Mouse (Mus musculus): ENCODE measurements around the gene Pde6g.

Pde6g gene

GRCm38 (mm10) chr11:120467051-120467735 lies 13.9 kb upstream of the Pde6g start, which contains the start of gene Arl16:
Gene Arl16 (minus strand): TSS chr11:120467607.
- DNase-seq (ENCODE audit: low spot score), result peak; percentile 98

DNA sequence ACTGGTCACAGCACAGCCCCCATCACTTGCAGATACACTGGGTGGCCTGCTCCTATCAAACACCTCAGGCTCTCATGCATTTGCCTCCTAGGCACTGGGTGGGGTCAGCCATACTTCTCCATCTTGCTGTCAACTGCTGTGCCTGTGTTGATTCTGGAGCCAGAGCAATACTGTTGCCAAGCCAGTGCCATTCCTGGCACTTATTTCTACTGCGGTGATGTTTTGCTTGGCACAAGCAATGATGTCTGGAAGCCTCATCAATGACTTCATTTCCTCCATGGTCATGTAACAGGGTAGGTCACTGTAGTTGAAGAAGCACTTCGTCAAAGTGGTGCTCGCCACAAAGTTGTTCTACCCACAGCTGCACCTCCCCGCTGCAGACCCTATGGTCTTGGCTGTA lies 12.2 kb upstream of the Pde6g start:
- DNase-seq (ENCODE audit: low spot score), result peak; percentile 60

DNA sequence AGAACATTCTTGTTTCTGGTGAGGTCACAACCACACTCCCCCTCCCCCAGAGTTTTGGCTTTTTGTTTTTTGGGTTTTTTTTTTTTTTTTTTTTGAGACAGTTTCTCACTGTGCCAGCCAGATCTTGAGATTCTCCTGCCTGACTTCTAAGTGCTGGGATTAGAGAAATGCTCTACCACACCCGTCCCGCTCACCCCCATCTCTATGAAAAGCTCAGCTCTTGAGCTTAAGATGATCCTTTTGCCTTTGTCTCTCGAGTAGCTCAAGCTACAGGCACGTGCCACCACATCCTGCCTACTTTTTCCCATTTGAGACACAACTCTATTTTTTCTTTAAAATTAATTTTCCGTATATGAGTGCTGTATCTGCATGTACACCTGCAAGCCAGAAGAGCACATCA lies 11.1 kb upstream of the Pde6g start:
- DNase-seq (ENCODE audit: low spot score), result no peak

- no peak for DNase-seq (ENCODE audit: low spot score)
Measured at GRCm38 (mm10) chr11:120463536-120463935, 10.2 kb upstream of the Pde6g start.

DNA sequence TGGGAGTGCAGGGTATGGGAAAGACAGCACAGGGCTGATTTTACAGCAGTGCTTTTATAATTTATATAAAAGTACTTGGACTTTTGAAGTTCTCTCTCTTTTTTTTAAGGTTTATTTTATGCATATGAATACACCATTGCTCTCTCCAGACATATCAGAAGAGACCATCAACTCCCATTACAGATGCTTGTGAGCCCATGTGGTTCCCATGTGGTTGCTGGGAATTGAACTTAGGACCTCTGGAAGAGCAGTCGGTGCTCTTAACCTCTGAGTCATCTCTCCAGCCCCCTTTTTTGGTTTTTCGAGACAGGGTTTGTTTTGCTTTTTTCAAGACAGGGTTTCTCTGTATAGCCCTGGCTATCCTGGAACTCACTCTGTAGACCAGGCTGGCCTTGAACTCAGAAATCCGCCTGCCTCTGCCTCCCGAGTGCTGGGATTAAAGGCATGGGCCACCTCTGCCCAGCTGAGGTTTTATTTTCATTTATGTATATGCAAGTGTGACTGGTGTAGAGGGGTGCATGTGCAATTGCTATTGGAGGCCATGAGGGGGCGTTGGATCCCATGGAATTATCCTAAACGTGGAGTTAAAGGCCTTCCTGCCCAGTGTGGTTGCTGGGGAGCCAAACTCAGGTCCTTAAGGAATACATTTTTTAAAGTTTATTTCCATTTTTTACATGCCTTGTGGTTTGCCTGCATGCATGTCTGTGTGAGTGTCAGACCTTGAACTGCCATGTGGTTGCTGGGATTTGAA lies 5.7 kb upstream of the Pde6g start:
- DNase-seq (ENCODE audit: low spot score), result no peak

DNA sequence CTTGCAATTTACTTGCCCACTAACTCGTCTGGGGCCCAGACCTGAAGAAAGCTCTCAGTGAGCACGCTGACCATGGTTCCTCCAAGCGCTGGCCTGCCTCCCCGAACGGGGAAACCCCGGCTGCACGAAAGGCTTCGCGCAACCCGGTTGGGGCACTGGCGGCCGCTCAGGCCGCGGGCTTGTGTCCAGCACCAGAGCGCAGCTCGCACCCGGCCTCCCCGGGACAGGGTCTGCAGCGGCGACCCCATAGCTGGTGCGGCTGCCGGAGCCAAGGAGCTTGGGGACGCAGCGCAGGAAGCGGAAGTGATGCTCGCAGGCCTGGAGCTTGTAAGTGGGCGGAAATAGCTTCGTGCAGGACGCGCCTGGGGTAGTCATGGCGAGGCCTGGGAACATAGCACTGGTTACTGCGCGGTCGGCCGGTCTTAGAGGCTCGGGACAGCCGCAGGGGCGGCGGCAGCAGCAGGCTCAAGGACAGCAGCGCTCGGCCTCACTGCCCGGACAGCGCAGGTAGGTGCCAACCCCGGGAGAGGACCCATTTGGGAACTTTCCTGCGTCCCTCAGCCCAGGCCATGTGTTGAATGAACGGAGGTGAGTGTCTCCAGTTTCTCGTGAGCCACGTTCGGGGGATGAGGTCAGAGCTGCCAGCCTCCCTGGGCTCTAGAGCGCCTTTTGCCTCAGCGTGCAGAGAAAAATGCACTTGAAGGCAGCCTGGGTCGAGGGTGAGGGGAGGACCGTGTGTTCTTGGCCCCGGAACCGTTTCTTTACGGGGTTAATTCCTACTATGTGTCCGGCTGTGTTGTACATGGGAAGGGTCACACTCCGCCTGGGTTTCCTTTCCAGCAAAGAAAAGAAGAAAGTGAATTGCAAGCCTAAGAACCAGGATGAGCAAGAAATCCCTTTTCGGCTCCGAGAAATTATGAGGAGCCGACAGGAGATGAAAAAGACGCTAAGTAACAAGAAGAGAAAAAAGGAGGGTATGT lies 4.8 kb upstream of the Pde6g start, which contains the start of the genes Oxld1 and Ccdc137:
TSS of gene Oxld1 (minus strand) at position 297 of the 980 bp plus-strand sequence.
TSS of gene Ccdc137 (plus strand) at position 344 of the 980 bp plus-strand sequence.
- peak; percentile 81 for DNase-seq (ENCODE audit: low spot score)

DNA sequence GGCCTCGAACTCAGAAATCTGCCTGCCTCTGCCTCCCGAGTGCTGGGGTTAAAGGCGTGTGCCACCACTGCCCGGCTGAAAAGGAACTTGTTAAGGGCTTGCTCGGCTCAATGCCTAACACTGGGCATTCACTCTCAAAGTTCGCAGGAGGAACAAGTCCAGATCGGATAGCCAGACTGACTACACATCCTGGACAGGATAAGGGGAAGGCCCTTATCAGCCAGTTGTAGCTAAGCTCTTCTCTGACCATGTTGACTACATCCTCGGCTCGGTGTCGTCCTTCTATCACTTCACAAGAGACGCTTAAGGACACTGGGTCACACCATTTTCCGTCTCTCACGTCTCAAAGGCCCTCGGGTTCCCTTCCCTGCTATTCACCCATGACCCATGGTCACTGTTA lies 4.1 kb upstream of the Pde6g start:
- no peak for DNase-seq (ENCODE audit: low spot score)

- no peak for DNase-seq (ENCODE audit: low spot score)
Measured at GRCm38 (mm10) chr11:120455413-120455812, 2.1 kb upstream of the Pde6g start.

DNA sequence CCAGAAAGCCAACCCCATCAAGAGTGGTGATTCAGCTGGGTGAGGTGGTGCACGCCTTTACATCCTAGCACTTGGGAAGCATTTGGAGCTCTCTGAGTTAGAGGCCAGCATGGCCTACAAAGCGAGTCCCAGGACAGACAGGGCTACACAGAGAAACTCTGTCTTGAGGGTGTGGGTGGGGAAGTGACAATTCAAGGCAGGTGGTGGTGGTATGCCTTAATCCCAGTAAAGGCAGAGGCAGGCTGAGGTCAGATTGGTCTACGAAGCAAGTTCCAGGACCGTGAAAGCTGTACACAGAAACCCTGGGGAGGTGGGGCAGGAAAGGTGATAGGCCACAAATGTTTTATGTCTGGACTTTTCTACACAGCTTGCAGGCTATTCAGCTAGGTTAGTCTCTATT lies 1.7 kb upstream of the Pde6g start:
- no peak for DNase-seq (ENCODE audit: low spot score)

DNA sequence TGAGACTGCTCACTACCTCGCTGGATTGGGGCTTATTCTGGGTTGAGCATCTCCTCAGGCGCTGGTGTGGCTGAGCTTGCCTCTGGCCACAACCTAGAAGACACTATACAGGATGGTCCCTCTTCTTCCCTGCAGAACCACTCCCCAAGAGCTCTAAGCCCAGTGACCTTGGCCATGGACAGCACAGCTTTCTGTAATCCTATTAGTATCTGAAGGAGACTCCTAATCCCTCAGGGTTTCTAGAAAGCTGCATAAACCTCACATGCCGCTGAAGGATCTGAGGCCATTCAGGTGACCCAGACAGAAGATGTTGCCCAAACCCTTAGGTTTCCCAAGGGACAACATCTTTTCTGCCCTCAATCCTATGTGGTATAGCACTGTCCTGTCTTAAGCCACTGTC lies 1.1 kb downstream of the Pde6g start:
- no peak for DNase-seq (ENCODE audit: low spot score)

- no peak for DNase-seq (ENCODE audit: low spot score)
Measured at GRCm38 (mm10) chr11:120447179-120447578, 6.1 kb downstream of the Pde6g start.

DNA sequence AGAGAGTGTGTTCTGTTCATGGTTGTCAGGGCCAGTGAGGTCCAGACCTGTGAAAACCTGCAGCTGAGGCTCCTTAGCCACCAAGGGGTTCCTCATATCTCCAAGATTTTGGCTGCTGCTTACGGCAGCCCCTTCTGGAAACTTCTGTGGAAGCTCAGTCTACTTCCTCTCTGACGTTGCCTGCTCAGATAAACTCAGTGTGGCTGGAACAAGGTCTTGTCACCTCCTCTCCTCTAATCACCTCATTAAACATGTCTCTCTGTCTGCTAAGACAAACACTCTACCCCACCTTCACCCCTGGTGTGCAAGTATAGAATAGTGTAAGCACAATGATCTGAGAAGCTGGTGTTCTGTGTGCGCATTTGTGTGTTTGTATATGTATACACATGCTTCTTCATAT lies 7.8 kb downstream of the Pde6g start:
- no peak for DNase-seq (ENCODE audit: low spot score)

DNA sequence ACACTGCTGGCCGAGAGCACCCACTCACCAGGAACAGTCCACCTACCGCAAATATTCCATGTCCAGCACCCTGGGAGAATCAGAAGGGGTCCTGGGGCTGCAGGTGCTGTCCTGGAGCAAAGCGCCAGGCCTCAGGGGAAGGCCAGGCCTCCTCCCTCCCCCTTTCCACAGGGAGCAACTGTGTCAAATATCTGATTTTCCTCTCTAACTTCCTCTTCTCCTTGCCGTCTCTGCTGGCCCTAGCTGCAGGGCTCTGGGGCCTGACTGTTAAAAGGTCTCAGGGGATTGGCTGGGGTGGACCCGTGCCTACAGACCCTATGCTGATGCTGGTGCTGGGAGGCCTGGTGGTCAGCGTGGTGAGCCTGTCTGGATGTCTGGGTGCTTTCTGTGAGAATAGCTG lies 9.2 kb downstream of the Pde6g start:
- DNase-seq (ENCODE audit: low spot score), result no peak

- no peak for DNase-seq (ENCODE audit: low spot score)
Measured at GRCm38 (mm10) chr11:120442765-120443280, 10.5 kb downstream of the Pde6g start.

DNA sequence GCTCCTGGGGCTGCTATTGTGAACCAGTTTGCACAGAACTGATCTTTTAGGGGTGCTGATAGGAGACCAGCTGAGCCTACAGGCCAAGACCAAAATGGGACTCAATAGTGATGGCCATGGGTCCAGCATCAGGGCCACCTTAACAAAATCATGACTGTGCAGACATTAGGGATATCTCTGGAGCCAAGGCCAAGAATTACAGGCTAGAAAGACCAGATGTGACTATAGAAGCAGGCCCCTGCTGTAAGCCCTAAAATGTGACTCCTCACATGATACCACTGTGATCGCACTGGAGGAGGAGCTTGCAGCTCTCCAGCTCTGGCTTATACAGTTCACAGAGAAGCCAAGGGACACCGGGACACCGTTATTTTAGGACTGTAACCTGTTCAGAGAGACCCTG lies 11.0 kb downstream of the Pde6g start, which contains the start of gene Tspan10:
TSS of gene Tspan10 (plus strand) at position 301 of the 400 bp plus-strand sequence.
- no peak for DNase-seq (ENCODE audit: low spot score)

GRCm38 (mm10) chr11:120437857-120438385 lies 15.4 kb downstream of the Pde6g start:
- DNase-seq (ENCODE audit: low spot score), result no peak

GRCm38 (mm10) chr11:120437152-120437856 lies 16.0 kb downstream of the Pde6g start, which contains the start of gene Nploc4:
Gene Nploc4 (minus strand): TSS chr11:120437708.
- DNase-seq (ENCODE audit: low spot score), result peak; percentile 84

- no peak for DNase-seq (ENCODE audit: low spot score)
Measured at GRCm38 (mm10) chr11:120426727-120427126, 26.6 kb downstream of the Pde6g start.

GRCm38 (mm10) chr11:120423569-120424295 lies 29.6 kb downstream of the Pde6g start:
- DNase-seq (ENCODE audit: low spot score), result peak; percentile 72
